Mouse (Mus musculus) mouse embryonic stem cell (cell line): ENCODE measurements around the gene Fli1.

Source experiments
- in situ Hi-C, 2 experiments: fragments of 300-500 bp; cut with MboI; formaldehyde crosslinking; loops; 1 replicate in 1 of 2; 3 replicates in 1 of 2; pipeline ENCODE4 v1.14.3; 2019 to 2020; ENCODE audit warnings: low sequenced_read_pairs in 2 of 2, low pct_unique_long_range_greater_than_20kb in 1 of 2, mixed read lengths in 1 of 2; ENCODE audit not compliant: unreplicated experiment in 1 of 2

The Fli1 gene

DNA sequence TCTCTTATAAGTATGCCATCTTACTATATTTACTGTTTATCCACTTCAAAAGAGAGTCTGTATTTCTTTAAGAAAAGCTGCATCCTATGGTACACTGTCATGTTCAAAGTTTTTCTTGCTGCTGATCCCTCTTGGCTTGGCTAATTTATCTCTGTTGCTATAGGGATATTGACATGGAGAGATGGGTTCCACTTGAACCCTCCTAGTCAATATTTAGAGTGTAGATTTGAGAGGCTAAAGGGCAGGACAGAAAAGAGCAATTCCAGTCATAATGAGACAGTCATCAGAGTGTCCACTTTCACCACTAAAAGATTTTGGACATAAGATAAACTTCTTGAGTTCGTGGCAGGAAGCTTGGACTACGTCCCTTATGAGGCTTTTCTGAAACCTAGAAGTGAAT lies 142.4 kb downstream of the Fli1 start:
- in situ Hi-C loops: loop anchor here in 1 of 2 experiments (10.0 kb wide), 1 partner anchor 695 kb away; no protein-coding TSS in a partner anchor

DNA sequence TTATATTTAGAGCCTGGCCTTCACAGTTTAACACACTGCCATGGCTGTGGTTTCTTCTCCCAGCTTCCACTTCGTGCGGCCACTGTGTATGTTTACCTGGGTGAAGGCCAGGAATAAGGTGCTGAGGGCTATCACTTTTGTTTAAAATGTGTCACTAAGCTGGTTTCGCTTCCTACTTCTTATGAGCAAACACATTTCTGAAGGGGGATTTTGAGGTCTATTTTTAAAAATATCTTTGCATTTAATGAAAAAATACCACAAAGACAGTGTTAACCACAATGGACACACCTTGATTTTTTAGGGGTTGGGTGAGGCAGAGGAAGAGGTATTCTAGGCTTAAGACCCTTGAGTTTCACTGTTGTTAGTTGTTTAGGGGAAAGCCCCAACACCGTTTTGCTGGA lies 147.9 kb downstream of the Fli1 start:
- in situ Hi-C loops: loop anchor here in 1 of 2 experiments (25.0 kb wide), 1 partner anchor 693 kb away; no protein-coding TSS in a partner anchor

- in situ Hi-C loops: loop anchor here in 1 of 2 experiments (25.0 kb wide), 1 partner anchor 695 kb away; no protein-coding TSS in a partner anchor
Measured at GRCm38 (mm10) chr9:32392716-32393115, 149.9 kb downstream of the Fli1 start.

- in situ Hi-C loops: loop anchor here in 1 of 2 experiments (25.0 kb wide), 1 partner anchor 696 kb away; no protein-coding TSS in a partner anchor
Measured at GRCm38 (mm10) chr9:32391701-32392100, 151.0 kb downstream of the Fli1 start.

- in situ Hi-C loops: loop anchor here in 1 of 2 experiments (25.0 kb wide), 1 partner anchor 696 kb away; no protein-coding TSS in a partner anchor
Measured at GRCm38 (mm10) chr9:32391092-32391491, 151.6 kb downstream of the Fli1 start.

DNA sequence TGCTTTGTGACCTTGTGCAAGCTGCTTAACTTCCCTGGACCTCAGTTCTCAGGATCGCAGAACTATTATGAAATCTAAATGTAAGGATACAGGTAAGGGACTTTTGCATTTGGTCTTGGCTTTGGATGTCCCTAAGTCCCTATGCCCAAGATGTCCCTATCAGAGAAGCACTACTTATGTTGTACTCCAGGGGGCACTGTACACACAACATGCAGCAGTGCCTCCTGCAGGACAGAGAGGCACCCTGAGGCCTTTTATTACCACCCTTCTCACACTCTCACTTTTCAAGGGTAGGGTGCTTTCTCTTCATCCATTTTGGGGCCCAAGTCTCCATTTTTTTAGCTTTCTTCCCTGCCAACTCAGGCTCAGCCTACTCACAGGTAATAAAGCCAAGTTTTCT lies 154.5 kb downstream of the Fli1 start:
- in situ Hi-C loops: loop anchor here in 1 of 2 experiments (25.0 kb wide), 1 partner anchor 699 kb away; no protein-coding TSS in a partner anchor

GRCm38 (mm10) chr9:32384906-32385305 lies 157.8 kb downstream of the Fli1 start:
- in situ Hi-C loops: loop anchor here in 1 of 2 experiments (25.0 kb wide), 1 partner anchor 702 kb away; no protein-coding TSS in a partner anchor

GRCm38 (mm10) chr9:32376863-32377590 lies 165.6 kb downstream of the Fli1 start:
- in situ Hi-C loops: loop anchor here in 1 of 2 experiments (25.0 kb wide), 1 partner anchor 710 kb away; no protein-coding TSS in a partner anchor

DNA sequence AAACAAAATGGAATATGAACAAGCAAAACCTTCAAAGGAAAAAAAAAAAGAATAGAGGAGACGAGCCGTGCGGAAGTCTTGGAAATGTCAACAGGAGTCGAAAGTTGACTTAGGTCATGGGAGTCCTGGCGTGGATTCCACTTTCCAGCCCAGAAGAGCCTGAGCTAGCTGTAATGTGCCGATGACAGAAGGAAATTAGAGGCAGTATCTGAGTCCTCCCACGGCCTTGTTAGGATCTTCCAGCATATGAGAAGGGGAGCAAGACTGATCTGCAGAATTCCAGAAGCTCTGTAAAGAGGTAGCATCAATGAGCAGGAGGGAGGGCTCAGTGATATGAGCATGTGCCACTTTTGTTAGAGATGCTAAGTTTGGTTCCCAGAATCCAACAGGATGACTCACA lies 166.6 kb downstream of the Fli1 start:
- in situ Hi-C loops: loop anchor here in 1 of 2 experiments (25.0 kb wide), 1 partner anchor 711 kb away; no protein-coding TSS in a partner anchor

- in situ Hi-C loops: no loop called here
Measured at GRCm38 (mm10) chr9:32373656-32374055, 169.0 kb downstream of the Fli1 start.
